Mouse (Mus musculus) intestine, postnatal 0 days (tissue): ENCODE results near the gene Mcm9. TPM values are rescaled to one million over a fixed set of nuclear protein-coding genes. Genes with fewer than 3 reads are reported as not detected.
A peak's percentile ranks its signal among the peaks of the same experiment; 100 is the strongest.

Source experiments
- ATAC-seq: fragments of 200-750 bp; cut with Nextera tagmentation; 2 replicates; pipeline ENCODE4 v1.8.0; 2017; ENCODE audit warnings: mild to moderate bottlenecking, moderate TSS enrichment, moderate library complexity
- H3K27ac ChIP-seq: fragments of 300-500 bp; sonication (generic); 2 replicates; pipeline ENCODE4 v1.5.1; 2014; ENCODE audit warnings: mild to moderate bottlenecking, low read depth, low read length, moderate library complexity
- H3K27me3 ChIP-seq: fragments of 300-500 bp; sonication (generic); replicated peaks from 2 replicates; pipeline ENCODE4 v1.6.1; 2014; ENCODE audit warnings: low read length, mixed read lengths; ENCODE audit not compliant: control insufficient read depth, insufficient read depth
- H3K36me3 ChIP-seq: fragments of 300-500 bp; sonication (generic); 2 replicates; pipeline ENCODE4 v1.6.1; 2014; ENCODE audit warnings: mild to moderate bottlenecking, moderate library complexity; ENCODE audit not compliant: control insufficient read depth, insufficient read depth
- H3K4me1 ChIP-seq: fragments of 300-500 bp; sonication (generic); replicated peaks from 2 replicates; pipeline ENCODE4 v1.6.1; 2014; ENCODE audit warnings: antibody characterized with exemption, low read length, mixed read lengths; ENCODE audit not compliant: control insufficient read depth, insufficient read depth
- H3K4me2 ChIP-seq: fragments of 300-500 bp; sonication (generic); replicated peaks from 2 replicates; pipeline ENCODE4 v1.6.1; 2014; ENCODE audit warnings: low read depth, mild to moderate bottlenecking, moderate library complexity
- H3K4me3 ChIP-seq: fragments of 300-500 bp; sonication (generic); 2 replicates; pipeline ENCODE4 v1.5.1; 2014; ENCODE audit warnings: low read depth, low read length
- H3K9ac ChIP-seq: fragments of 300-500 bp; sonication (generic); 2 replicates; pipeline ENCODE4 v1.6.1; 2014; ENCODE audit warnings: mild to moderate bottlenecking, low read depth, low read length
- H3K9me3 ChIP-seq: fragments of 300-500 bp; sonication (generic); 2 replicates; pipeline ENCODE4 v1.6.1; 2016; ENCODE audit warnings: mixed run types; ENCODE audit not compliant: control insufficient read depth
- CTCF ChIP-seq: sonication (generic); IDR thresholded peaks from 2 replicates; pipeline ENCODE4 v1.5.1; 2016; ENCODE audit warnings: low read depth, mild to moderate bottlenecking, control low read depth, antibody characterized with exemption, moderate library complexity
- WGBS: fragments of 180-500 bp; shearing (Covaris S2); extraction: QIAGEN DNeasy Blood & Tissue Kit; methylation state at CpG from one replicate; pipeline ENCODE4 v1.1.7; 2014; 5-methylcytosine and 5-hydroxymethylcytosine counted together
- polyA plus RNA-seq: library from polyadenylated mRNA; unstranded; fragments of >200 nt; fragmentation: Nextera tagmentation; extraction: Ambion mirVana; gene quantifications from 2 replicates; pipeline ENCODE4 v1.2.1, GENCODE M21; 2015

The Mcm9 gene
- polyA plus RNA-seq, 1 experiment from 2014 or later, result 3.5 TPM

DNA sequence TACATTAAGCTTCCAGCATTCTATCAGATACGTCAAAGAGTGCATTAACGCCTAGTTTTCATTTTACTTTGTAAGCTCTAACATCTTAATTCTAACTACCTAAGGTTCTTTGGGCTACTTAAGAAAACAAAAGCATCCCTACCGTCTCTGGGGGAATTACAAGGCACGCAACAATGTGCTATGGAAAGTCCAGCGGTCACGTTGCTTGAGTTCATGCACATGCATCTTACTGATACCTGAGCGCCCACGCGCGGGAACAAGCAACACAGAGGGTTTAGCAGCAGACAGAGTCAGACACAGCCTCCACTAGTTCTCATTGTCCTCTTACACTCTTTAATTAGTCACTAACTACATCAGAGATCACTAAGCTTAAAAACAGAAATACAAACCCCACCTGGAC is 3.9 kb upstream of the Mcm9 start:
- TF ChIP-seq CTCF, result no peak
- Histone ChIP-seq H3K4me3 (no peak overlapping the region), H3K27ac (no peak overlapping the region), H3K9ac (no peak overlapping the region), H3K4me2 (no peak overlapping the region), H3K4me1 (no peaks in the 10 kb centered on the region), H3K9me3 (no peaks in the 10 kb centered on the region), H3K27me3 (no peaks in the 10 kb centered on the region), H3K36me3 (no peaks in the 10 kb centered on the region)
- WGBS, result 81% methylated on average over 10 of the region's 10 CpGs
- ATAC-seq, result no peak

DNA sequence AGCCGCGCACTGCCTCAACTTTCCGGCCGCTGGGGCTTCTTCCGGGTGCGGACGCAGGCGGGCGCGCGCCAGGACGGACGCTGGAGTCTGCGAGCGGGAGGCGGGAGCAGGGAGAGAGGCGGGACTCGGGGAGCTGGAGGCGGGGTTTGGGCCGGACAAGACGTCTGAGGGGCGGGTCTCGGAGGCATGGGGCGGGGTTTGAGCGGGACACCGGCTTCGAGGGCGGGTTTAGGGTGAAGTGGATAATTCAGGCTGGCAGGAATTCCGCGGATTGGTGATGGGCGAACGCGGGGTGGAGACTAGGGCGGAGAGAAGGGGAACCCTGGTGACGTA is 355 bp downstream of the Mcm9 start:
- H3K9ac ChIP-seq, result peak overlapping the region; percentile 88
- ATAC-seq, result peak; percentile 97
- no peak for TF ChIP-seq CTCF
- H3K27me3 ChIP-seq, result no peaks in the 10 kb centered on the region
- no peaks in the 10 kb centered on the region for H3K9me3 ChIP-seq
- peak overlapping the region; percentile 70 for H3K4me2 ChIP-seq
- H3K36me3 ChIP-seq, result peaks cover 7% of the 10 kb centered on the region; the same call in 1 of the 2 replicates
- WGBS, result 0% methylated on average over 35 of the region's 35 CpGs
- H3K4me1 ChIP-seq, result 0 out of 2 replicates have a peak, but pooled peaks cover 2% of the 10 kb centered on the region
- peak overlapping the region; percentile 83 for H3K4me3 ChIP-seq
- peak overlapping the region; percentile 96 for H3K27ac ChIP-seq

DNA sequence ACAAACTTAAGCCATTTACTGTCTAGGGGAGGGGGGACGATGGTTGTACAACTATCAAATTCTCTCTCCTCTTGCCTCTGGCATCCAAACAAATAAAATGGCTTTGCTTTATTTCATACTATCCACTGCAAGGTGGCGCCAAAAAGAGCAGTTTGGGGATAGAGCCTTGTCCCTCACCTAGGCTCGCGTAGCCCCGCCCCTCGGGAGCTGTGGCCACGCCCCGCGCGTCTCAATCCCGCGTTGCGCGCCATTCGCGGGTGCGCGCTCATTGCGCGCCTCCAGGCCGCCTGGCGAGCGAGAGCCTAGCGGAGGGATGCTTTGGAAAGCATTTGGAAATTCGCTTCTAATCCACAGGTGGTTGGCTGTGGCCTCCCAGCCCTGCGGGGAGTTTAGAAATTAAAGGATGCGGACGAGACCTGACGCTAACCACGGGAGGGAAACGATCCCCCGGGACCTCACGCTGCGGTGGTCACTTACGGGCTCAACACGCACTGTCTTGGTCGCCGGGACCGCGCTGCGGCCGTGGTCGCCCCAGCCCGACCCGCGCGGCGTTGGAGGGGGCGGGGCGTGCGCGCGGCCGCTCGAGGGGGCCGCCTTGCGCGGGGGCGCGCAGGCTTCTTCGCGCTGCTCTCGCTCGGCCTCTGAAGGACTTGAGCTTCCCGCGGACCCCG is 857 bp downstream of the Mcm9 start:
- 1% methylated on average over 67 of the region's 67 CpGs for WGBS
- peak; percentile 84 for ATAC-seq
- H3K27me3 ChIP-seq, result no peaks in the 10 kb centered on the region
- peak overlapping the region; percentile 96 for H3K27ac ChIP-seq
- 0 out of 2 replicates have a peak, but pooled peaks cover 2% of the 10 kb centered on the region for H3K4me1 ChIP-seq
- peaks cover 9% of the 10 kb centered on the region; the same call in 1 of the 2 replicates for H3K36me3 ChIP-seq
- TF ChIP-seq CTCF, result peak; percentile 67
- H3K4me2 ChIP-seq, result peak overlapping the region; percentile 70
- H3K4me3 ChIP-seq, result peak overlapping the region; percentile 83
- no peaks in the 10 kb centered on the region for H3K9me3 ChIP-seq
- peak overlapping the region; percentile 88 for H3K9ac ChIP-seq

DNA sequence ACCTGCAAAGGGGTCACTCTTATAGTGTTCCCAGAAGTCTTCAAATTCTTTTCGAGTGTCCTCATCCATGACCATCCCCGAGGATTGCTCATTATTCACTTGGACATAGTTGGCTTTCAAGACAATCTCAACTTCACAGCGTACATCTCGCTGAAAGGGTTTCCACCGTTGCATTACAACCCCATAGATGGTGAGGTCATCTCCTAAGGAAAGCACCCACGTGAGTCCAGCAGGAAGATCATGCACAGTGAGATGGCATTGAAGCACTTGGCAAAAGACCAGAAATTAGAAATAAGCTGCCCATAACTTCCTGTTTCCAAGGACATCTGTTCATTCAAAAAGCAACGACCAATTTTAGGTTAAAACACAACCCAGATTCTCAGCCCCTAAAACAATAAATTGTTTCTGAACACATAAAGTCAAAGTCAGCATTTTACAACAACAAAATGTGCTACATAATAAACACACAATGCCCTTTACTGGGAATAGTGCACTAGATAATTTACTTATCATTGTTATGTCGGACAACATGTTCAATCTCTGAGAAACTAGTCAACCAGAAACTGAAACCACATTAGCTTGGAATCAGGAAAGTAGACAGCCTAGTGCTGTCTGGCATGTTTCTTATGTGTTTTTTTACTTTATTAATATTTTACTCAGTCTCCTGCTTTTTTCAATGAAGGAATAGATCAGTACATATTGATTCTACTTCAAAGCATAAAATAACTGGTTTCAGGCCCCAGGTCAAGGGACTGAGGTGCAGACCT is 14.2 kb downstream of the Mcm9 start:
- peak; percentile 60 for ATAC-seq
- peaks cover 19% of the 10 kb centered on the region; the same call in 1 of the 2 replicates for H3K36me3 ChIP-seq
- no peaks in the 10 kb centered on the region for H3K27me3 ChIP-seq
- TF ChIP-seq CTCF, result no peak
- no peak overlapping the region for H3K4me2 ChIP-seq
- no peaks in the 10 kb centered on the region for H3K4me1 ChIP-seq
- H3K9me3 ChIP-seq, result no peaks in the 10 kb centered on the region
- no peak overlapping the region for H3K9ac ChIP-seq
- H3K27ac ChIP-seq, result no peak overlapping the region
- H3K4me3 ChIP-seq, result no peak overlapping the region
- WGBS, result 66% methylated on average over 8 of the region's 8 CpGs

DNA sequence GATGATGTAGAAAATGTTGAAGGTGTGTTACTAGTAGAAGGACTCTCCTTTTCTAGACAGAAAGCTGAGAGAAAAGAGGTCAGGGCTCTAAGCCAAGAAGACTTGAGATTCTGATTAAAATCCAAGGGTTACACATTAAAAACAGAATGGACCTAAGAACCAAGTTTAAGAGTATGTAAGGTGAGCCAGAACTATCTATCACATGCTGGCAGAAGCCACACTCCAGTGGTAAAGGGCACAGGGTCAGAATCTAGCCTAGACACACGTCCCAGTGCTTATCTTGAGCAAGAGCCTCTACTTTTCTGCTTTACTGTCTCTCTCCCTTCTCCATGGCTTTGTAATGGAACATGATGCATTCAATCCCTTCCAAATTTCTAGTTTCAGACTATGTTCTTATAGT is 16.3 kb downstream of the Mcm9 start:
- Histone ChIP-seq H3K9ac (no peak overlapping the region), H3K27ac (no peak overlapping the region), H3K9me3 (no peaks in the 10 kb centered on the region), H3K27me3 (no peaks in the 10 kb centered on the region), H3K36me3 (peaks cover 28% of the 10 kb centered on the region), H3K4me1 (no peaks in the 10 kb centered on the region), H3K4me2 (no peak overlapping the region), H3K4me3 (no peak overlapping the region)
- TF ChIP-seq CTCF, result no peak
- 77% methylated on average over 1 of the region's 1 CpGs for whole genome bisulfite sequencing
- no peak for ATAC-seq

DNA sequence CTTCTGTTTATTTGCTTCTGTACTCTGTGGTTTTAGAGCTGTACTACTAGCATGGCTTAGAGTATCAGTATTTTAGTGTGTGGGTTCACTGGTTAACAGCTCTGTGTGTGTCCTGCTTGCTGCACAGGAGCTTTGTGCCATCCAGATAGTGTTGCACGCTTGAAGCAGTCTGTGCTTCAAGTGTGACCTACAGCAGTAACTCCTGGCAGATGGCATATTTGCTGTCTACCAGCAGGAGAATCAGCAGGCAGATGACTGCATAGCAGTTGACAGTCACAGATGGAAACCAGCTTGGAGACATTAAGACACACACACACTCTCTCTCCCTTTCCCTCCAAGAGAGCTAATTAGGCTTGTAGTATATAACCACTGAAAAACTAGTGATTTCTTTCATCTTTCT is 18.1 kb downstream of the Mcm9 start:
- TF ChIP-seq CTCF, result no peak
- no peak overlapping the region for H3K4me3 ChIP-seq
- H3K27me3 ChIP-seq, result no peaks in the 10 kb centered on the region
- H3K4me1 ChIP-seq, result no peaks in the 10 kb centered on the region
- 75% methylated on average over 1 of the region's 1 CpGs for WGBS
- H3K27ac ChIP-seq, result no peak overlapping the region
- ATAC-seq, result no peak
- no peak overlapping the region for H3K9ac ChIP-seq
- H3K9me3 ChIP-seq, result no peaks in the 10 kb centered on the region
- peaks cover 41% of the 10 kb centered on the region for H3K36me3 ChIP-seq
- no peak overlapping the region for H3K4me2 ChIP-seq
